Mouse (Mus musculus) pancreas, adult 10 weeks (tissue): Measurements from ENCODE around the gene Gpr101. TPM values are rescaled to one million over a fixed set of nuclear protein-coding genes. Genes with fewer than 3 reads are reported as not detected.

ENCODE experiments used
- polyA plus RNA-seq: library from polyadenylated mRNA; stranded (reverse); fragments of 350-450 nt; fragmentation: Illumina TruSeq; extraction: RNeasy Lipid Tissue Mini Kit (QIAGEN cat#74804); gene quantifications from one replicate; pipeline ENCODE4 v1.2.3, GENCODE M21; 2015; ENCODE audit warnings: low read depth, low replicate concordance; ENCODE audit not compliant: insufficient read depth

Gpr101 gene
- polyA plus RNA-seq: not detected

GRCm38 (mm10) chrX:57503634-57504033 is at the start of gene Gpr101:
Gpr101 (minus strand) TSS chrX:57503757.

Other genes starting within 250 kb of the Gpr101 start
- 2.9 TPM for gene Arhgef6, start 165.0 kb downstream of the Gpr101 start, polyA plus RNA-seq
- 9.0 TPM for gene Rbmx, start 110.7 kb downstream of the Gpr101 start, polyA plus RNA-seq
- gene Gm364, start 94.6 kb downstream of the Gpr101 start, polyA plus RNA-seq: not detected